Mouse (Mus musculus) megakaryocyte, adult 5-6 weeks (primary cell): ENCODE data around the gene Csrnp1. TPM values are rescaled to one million over a fixed set of nuclear protein-coding genes. Genes with fewer than 3 reads are reported as not detected.
"Not testable (repeated sequence)": the region's sequence is repeated elsewhere in the genome, so short reads cannot be mapped to it uniquely, and the experiment has no call there.

Experiments
- ATAC-seq: 2 replicates; pipeline ENCODE4 v1.8.0; 2016; ENCODE audit warnings: mild to moderate bottlenecking, inconsistent platforms; ENCODE audit not compliant: poor library complexity, severe bottlenecking
- total RNA-seq, 2 experiments: library from RNA; stranded (forward) in 1 of 2; stranded (reverse) in 1 of 2; fragments of 153-499, 151-499 nt in 1 of 2; fragments of 221-1000, 200-1000 nt in 1 of 2; gene quantifications; 2 replicates each; pipeline versions ENCODE4 v1.2.3 to v1.2.4; 2015 to 2017

Csrnp1 gene
- total RNA-seq (2015), result 7.9 and 11.6 TPM in 2 replicates
- 11.8 and 12.5 TPM in 2 replicates for total RNA-seq (2017)

DNA sequence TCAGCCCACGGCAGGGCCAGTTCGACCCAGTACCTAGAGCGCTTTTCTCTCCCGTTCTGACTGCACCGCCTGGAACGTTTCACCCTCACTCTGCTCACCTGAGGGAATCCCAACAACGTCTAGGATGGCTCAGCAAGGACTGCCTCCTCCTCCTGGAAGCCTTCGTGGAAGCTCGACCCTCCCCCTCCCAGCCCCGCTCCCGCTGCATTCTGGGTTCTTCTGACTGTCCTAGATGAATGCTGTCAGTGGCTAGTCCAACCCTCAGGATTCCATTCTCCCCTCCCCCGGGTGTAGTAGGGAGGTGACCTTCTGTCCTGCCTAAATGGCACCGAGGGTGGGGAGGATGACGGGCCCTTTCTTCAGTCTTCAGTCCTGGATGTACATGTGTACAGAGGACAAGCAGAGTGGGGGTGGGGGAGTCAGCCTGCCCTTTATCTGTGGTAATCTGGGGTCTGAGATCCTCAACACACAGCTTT, at the start of gene Csrnp1:
Gene Csrnp1 (minus strand): TSS at position 123 of the 476 bp plus-strand sequence.
- ATAC-seq, result no peak

DNA sequence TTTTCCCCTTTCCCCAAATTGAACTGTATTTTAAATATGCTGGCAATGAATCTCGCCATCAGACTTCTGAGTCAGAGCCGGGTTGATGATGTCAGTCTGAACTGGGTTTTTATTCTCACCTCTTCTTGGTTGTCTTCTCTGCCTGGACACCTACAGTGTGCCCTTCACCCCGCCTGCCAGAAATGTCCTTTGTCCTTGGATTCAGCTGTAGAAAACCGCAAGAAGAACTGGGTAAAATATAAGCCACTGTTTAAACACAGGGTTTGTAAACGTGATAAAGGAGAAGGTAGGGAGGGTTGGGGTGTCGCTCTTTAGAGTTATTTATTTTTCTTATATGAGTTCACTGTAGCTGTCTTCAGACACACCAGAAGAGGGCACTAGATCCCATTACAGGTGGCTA, 48.3 kb upstream of the Csrnp1 start:
- ATAC-seq, result no peak

DNA sequence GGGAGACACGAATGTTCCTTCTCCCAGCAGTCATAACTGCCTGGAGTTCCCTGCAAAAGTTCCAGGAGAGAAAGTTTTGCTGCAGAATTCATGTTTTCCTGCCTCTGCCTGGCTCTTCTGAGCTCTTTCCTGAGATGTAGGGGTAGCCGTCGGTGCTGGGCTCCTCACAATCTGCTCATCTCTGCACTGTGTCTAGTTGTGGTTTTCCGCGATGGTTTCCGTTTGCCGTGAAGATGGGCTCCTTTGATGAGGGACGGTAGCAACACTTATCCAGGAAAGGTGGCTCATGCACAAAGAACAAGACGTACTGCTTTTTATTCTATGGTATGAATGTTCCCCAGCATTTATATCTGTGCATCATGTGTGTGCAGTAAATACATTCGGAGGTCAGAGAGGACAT, 46.0 kb upstream of the Csrnp1 start:
- ATAC-seq, result peak; percentile 23; the same call in 1 of the 2 replicates

DNA sequence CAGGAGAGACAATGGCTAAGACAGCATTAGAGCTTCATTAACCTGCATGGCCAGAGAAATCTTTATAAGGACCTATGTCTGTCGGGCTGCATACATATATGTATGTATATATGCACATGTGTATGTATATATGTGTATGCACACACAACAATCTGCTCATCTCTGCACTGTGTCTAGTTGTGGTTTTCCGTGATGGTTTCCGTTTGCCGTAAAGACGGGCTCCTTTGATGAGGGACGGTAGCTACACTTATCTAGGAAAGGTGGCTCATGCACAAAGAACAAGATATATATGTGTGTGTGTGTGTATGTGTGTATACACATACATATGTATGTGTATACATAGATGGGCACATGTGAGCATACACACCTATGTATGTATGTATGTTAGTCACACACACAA, 45.4 kb upstream of the Csrnp1 start:
- no peak for ATAC-seq

DNA sequence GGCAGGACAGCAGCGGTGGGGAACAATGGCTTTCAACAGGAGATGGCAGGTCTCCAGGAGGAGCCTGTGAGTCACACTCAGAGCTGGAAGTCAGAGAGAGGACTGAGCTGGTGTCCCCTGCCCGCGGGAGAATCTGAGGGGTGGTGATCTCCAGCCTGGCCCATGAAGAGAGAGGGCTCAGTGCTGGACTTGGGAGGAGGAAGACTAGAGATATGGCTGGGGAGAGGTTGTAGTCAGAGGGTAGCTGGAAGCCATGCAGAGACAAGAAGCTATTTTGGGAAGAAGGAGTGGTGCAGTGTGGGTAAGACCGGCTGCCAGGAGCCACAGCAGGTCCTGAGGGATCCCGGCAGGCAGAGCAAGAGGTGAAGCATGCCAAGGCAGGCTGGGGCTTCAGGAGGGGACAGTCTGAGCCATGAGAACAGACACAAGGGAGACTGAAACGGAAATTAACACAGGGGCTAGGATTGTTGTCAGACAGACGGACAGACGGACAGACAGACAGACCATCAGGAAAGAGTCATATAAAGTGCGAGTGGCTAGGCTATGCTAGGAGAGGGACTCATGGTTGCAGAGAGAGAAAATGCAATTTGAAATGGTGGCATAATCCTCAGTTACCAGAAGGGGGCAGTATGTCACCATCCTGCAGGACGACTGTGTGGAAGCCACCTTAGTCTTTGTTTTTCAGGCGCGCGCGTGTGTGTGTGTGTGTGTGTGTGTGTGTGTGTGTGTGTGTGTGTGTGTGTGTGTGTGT, 43.1 kb upstream of the Csrnp1 start:
- ATAC-seq, result peak; percentile 94

DNA sequence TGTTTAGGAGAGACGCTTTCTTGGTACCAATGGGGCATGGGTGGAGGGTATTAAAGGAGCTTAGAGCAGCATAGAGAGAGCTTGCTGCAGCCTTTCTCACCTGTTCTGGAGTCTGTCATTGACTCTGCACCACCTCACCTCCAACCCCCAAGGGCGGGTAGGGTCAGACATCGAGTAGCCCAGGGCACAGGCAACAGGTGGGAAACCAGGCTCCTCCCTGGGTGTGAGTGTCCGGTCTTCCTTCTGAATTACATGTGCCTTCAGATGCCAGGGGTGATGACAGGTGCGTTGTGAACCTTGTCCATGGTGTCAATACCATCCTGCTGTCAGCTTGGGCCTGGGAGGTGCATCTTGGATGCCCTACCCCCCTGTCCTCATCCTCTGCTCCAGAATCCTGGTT, 40.2 kb upstream of the Csrnp1 start:
- ATAC-seq, result no peak

DNA sequence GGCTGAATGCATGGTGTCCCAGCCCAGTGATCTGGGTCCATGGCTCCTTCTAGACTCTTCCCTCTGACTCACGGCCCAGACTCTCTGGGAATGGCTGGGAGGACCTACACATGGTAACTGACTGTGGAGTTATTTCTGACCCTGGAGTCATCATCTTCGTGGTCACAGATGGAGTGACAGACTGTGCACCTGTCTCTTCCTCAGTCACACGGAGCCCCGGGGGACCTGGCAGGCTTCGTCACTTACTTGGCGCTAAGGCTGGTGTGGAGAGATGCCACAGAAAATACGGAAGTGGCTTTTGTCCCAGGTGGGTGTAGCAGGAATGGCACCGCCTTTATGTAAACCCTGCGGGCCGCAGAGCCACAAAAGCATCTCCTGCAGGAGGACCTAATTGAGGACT, 39.7 kb upstream of the Csrnp1 start:
- no peak for ATAC-seq

DNA sequence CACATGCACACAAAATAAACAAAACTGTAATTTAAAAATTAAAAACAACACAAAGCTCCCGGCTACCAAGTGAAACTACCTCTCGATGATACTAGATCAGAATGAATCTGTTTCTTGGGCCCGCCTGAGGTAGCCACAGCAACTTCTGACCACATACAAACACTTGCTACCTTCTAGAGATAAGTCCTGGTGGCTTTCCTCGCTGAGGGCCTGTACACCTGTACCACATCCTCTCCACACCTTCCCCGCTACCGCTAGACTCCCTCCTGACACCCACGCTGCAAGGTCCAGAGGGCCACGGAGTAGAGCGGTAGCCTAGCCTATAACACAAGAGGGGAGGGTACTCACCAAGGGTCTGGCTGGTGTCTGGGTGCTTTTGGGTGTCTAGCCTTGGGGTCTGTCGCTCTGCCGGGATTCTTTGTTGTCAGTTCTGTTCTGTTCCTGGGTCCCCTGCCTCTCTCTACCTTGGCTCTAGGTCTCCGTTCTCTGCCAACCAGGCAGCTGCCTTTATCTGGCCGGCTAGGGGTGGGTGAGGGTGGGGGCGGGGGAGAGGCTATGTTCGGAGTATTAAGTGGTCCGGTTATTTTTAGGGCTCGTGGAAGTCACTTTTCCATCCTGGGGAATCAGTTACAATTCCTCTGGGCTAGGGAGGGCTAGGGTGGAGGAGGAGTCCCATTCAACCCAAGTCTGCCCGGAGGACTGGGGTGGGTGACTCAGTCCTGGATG, 38.8 kb upstream of the Csrnp1 start, which contains the start of gene Xirp1:
Gene Xirp1 (minus strand): TSS at position 513 of the 726 bp plus-strand sequence.
- ATAC-seq, result no peak

DNA sequence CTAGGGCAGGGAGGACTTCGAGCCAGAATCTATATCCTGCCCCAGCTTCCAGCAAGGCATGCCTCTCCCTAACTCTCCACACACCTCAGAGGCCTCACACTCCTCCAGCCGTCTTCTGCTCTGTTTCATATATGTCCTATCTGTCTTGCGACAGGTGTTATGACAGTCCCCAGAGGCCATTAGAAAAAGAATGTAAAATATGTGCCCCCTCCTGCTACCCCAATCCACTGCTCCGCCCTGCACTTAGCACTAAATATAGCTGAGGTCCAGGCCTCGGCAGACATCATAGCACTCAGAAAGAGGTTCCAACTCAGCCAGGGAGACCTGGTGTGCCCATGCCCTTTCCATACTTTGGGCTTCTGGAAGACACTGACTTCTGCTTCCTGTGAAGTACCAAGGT, 36.7 kb upstream of the Csrnp1 start:
- ATAC-seq, result no peak

DNA sequence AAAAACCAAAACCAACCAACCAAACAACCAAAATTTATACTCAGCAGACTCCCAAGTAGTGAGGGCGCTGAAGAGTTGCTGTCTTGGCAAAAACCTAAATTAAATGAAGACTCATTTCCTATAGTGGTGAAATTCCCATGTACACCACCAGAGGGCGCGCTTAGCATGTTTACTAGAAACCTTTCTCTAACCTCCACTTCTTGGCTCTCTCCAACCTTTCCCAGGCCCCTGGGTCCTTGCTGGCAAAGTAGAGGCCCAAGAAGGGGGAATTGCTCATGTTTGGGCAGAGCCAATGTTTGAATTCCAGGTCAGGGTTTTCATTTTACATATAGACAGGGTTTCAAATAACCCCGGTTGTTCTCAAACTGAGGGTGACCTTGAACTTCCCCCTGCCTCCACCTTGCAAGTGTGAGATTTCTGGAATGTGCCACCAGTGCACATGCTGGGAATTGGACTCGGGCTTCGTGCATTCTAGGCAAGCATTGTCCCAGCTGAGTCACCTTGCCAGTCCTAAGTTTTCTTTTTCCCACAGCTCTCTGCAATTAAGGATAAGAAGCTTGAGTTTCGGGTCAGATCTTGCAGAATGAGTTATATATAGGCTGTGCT, 35.9 kb upstream of the Csrnp1 start:
- ATAC-seq, result peak; percentile 75

DNA sequence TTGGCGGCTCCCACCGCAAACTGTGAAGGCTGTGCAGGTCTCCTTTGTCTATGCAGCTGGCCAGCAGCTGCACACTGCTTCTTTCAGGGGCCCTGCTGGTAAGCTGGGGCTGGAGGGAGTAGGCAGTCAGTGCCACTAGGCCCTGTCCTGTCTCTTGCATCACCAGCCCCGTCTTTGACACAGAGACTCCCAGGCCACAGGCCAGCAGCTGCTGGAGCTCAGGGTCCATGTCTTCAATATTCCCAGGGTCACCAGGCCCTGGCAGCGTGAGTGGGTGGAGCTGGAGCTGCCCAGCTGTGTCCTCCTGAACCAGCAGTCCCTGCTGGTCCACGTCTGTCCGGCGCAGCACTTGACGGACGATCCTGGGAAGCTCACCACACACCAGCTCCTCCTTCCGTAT, 32.5 kb upstream of the Csrnp1 start:
- ATAC-seq, result no peak

DNA sequence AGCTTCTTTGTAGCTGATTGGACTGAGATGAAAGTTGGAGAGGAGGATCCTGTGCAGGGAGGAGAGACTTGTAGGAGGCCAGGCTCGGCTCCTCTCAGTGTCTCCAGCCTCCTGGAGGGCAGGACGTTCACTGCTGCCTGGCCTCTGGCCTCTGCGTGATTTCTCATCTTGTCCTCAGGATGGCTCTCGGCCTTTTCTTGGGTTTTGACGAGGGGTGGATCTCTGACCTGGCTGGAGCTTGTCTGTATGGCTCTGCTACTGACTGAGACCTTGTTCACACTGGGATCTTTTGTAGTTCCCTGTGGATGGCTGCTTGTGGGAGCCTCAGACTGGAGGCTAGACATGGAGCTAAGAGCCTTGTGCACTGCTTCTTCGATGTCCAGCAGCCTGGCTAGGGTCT, 30.4 kb upstream of the Csrnp1 start:
- no peak for ATAC-seq

DNA sequence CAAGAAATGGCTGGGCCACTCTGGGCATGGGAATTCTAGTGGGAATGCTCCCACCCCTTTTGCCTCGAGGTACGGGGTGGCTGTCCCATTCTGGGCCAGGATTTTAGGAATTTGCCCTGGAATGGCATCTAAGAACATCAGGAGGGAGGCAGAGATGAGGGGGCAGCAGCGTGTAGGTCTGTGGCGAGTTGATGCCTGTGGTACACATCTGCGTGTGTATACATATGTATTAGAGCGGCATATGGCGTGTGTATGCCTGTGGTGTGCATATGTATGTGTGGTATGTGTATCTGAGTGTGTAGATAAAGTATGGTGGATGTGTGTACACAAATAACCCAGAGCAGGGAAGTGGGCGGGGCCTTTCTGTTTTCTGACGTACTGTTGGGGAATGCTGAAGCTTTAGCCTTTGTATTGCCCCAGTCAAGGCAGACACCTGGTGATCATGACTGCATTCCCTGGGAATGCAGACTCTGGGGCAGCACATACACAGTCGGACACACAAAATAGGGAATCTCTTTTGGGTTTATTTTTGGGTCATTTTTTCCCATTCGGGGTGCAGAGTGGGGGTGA, 28.9 kb upstream of the Csrnp1 start:
- no peak for ATAC-seq

DNA sequence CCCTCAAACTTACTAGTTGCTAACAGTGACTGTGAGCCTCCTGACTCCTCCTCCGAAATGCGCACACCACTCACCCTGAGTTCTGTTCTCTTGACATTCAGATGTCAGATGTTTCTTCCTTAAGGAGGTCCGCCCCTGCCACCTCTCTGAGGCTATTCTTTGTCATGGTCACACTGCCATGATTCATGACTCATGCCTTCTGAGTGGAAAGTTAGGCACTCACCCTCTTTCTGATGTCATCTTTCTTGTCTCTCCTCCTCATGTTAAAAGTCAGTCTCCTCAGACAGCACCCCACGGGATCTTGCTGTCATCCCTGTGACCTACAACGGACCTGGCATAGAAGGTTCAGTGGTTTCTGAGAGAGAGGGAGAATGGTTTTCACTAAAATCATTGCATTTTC, 28.3 kb upstream of the Csrnp1 start:
- ATAC-seq, result no peak

DNA sequence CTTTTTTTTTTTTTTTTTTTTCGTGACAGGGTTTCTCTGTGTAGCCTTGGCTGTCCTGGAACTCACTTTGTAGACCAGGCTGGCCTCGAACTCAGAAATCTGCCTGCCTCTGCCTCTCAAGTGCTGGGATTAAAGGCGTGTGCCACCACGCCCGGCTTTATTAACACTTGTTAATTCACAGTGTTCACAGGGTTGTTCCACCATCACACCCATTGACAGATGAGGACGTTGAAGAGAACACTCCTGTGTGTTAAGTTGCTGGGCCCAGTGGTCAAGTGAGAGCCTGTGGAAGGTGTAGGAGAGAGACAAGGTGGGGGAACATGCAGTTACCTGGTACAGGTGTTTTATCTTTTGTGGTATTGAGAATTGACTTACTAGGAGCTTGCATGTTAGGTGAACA, 27.7 kb upstream of the Csrnp1 start:
- not testable (repeated sequence) for ATAC-seq

DNA sequence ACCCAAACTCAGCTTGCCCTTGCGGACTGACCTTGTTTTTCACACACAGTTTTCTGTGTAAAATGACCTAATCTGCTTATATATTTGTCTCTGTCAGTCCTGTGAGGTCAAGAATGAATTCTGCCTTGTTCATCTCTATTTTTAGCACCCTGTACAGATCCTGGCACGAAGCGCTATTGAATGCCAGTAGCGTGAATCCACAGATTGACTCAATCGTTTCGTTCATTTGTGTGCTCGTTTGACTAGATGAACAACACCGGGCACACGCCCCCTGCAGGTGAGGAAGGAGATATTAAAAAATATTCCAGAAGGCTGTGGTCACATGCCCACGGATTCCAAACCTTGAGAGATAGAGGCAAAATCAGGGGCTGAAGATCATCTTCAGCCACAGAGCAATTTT, 27.1 kb upstream of the Csrnp1 start:
- ATAC-seq, result peak; percentile 69

DNA sequence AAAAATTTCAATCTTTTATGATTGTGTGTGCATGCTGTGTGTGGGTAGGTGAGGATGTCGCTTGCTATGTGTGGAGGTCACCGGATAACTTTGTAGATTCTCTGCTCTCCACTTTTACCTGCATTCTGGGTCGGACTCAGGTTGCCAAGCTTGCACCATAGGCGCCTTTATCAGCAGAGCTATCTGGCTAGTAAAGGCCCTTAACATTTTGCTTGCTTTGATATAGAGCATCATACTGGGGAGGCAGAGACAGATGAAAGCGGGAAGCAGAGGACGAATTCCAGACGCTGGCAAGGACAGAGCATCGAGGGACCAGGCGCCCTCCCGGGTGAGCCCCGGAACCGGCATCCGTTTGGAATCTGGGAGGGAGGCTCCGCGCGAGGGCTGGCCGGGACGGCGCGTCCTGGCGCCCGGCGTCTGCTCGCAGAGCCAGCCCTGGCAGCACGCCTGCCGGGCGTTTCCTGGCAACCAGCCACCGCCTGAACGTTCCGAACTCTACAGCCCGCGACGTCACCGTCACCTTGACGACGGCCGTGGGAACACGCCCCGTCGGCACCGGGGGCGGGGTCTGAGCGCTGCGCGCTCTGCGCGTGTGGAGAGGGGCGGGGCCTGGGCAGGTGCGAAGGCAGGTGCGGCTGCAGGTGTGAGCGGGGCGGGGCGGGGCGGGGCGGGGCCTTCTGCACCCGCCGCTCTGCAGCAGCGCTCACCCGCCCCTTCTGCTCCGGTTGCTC, 26.5 kb upstream of the Csrnp1 start:
- ATAC-seq, result peak; percentile 97

DNA sequence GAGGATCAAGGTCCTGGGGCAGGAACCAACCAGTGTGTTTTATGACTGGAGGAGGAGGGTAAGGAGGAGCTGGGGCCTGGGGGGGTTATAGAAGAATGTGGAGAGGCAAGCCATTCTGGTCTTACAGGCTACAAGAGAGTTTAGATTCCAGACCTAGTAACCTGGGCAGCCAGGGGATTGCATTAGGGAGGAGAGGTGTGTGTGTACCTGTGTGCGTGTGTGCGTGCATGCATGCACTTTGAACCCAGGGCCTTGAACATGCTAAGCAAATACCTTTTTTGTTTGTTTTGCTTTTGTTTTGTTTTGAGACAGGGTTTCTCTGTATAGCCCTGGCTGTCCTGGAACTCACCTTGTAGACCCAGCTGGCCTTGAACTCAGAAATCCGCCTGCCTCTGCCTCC, 25.4 kb upstream of the Csrnp1 start:
- ATAC-seq, result no peak

DNA sequence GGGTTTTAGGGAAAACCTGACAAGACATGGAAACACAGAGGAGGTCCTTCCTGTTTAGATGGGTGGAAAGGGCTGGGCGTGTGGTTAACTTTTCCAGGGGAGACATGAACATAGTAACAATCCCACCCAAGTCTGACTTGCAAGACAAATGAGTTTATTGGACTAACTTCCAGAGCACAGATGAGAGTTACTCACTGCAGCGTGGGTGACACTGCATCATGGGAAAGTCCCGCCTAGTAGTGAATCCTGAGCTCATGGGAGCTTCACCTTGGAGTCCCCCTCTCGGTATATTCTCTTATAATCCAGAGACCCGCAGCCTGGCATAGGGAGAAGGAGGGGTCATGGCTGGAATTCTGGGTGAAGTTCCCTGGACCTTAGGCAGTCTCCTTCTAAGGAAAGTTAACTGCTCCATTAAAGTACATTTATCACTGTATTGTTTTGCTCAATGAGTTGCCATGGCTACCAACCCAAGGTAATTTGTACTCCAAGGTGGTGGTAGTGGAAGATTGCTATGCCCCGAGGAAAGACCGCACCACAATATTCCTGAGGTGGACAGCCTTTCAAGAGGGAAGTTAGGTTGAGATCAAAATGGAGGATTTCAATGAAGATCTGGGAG, 24.9 kb upstream of the Csrnp1 start:
- no peak for ATAC-seq

DNA sequence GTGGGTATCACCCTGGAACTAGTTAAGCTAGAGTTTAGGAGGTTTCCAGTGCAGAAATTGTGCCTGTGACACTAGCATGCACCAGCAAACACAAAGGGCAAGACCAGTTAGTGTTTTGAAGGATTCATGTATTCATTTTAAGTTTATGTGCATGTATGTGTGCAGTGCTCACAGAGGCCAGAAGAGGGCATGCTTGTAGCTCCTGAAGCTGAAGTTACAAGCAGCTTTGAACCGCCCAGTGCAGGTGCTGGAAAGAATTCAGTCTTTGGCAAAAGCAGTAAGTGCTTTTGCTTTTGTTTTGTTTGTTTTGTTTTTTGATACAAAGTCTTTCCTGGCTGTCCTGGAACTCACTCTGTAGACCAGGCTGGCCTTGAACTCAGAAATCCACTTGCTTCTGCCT, 23.4 kb upstream of the Csrnp1 start:
- no peak for ATAC-seq
